Mouse (Mus musculus) lung, postnatal 36 days (tissue): ENCODE results near the gene Fyn.

Experiments
- DNase-seq: peaks from one replicate; pipeline ENCODE4 v3.0.0; 2022; ENCODE audit warnings: mixed read lengths

Gene Fyn

DNA sequence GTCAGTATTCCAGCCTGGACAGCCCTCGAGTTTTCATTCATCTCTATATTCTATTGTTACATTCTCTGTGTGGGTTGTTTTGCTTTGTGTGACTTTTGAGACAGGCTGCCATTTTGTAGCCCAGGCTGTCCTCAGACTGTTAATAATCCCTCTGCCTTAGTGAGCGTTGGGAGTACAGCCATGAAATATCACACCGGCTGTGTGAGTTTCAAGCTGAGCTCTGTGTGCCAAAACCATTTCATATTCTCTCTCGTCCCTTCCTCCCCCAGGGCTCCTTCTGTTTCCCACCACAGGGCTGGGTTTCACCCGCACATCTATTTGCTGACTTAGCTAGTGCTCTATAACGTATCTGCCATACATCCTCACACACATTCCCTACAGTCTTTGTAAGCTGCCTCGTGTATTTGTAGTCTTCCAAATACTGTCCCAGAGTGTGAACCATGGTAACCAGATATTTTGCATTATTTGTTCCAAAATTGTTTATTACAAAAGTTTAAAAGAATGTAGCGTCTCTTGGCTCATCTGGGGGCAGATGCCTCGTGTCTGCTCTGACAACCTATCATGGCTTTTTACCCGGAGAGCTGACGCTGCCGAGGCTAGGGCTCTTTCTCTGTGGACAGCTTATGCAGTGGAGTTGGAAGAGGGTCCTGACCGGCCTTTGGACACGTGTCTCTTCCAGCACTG is 144.1 kb downstream of the Fyn start:
- no peak for DNase-seq

DNA sequence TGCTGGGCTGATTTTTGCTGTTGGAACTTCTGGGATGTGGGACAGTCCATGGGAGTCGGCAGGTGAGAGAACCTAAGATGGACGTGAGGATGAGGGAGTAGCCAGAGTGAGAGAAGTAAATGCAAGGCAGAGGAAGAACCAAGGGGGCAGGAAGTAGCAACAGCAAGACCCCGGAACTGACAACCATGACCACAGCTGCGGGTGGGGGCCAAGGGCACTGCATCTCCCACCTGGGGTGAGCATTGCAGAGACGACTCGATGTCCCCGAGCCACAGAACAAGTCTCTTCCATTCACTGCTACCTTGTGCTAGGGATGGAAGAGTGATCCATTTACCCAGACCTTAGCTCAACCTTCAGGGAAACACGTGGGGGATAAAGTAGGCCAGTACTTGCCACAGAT is 146.3 kb downstream of the Fyn start:
- no peak for DNase-seq

DNA sequence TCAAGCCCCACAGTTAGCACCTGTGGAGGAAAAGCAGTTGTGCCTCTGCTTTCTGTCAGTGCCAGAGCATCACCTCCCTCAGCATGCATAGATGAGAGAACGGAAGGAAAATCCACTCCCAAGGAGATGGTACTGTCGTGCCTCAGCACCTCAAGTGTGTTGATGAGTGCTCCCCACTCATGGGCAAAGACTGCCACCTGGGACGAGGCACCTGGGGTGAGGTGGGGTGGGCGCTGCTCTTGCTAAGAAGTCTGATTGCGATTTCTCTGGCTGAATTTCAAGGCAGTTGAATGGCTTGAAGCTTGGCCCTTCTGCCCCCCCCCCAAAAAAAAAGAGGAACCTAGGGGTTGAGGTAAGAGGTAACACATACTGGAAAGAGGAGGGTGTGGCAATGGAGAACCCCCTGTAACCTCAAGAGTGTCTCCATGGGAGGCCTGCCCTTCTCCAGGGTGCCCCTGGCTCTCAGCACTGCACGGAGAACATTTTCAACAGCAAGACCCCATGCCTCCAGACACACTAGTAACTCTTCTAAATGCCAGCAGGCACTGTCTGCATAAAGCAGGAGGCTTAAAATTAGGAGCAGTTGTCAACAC is 148.0 kb downstream of the Fyn start:
- no peak for DNase-seq

DNA sequence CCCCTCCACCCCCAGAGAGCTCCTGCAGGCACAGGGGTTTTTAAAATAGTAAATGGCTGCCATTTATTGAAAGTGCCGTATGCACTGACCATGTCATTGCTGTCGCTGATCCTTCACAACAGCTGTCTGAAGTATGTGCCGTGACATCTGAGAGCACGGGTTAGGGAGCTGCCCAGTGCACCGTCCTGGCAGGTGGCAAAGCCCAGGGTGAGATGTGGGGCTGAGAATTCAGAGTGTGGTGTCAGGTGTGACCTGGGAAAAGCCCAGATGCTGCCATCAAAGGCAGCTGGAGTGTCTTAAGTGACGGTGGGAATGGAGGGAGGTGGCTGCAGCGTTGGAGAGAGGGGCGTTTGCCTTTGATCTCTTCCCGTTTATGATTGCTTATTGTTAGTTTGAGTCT is 148.7 kb downstream of the Fyn start:
- DNase-seq, result no peak

DNA sequence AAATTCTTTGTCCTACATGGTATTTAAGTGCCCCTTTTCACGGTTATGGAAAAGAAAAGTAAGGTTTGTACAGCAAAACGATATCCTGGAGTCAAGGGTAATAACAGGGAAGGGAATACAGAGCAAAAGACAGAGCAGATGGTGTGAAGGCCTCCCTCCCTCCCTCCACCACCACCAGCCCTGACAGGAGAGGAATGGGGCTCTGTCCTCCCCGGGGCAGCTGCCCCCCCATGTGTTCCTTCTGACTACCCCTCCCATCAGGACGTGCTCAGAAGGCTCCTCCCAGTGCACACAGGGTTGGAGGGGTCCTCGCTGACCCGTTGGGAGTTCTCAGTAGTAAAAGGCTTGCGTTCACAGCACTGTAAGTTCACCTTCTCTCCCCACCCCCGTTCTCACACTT is 149.6 kb downstream of the Fyn start:
- DNase-seq, result no peak

DNA sequence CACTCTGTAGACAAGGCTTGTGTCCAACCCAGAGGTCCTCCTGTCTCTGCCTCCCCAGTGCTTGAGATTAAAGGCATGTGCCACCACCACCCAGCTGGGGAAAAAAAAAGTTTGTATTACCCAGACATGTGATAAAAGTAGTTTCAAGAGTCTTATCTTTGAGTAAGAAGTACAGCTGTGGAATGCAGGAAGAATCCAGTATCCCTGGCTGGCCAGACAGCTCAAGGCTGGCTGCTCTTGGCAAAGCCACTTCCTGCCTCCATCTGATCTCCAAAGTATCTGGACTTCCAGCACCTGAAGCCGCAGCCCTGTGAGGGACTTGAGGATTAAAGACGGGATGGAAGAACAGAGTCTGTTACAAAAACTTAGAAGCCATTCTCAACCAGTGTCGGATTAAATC is 150.2 kb downstream of the Fyn start:
- DNase-seq, result no peak

DNA sequence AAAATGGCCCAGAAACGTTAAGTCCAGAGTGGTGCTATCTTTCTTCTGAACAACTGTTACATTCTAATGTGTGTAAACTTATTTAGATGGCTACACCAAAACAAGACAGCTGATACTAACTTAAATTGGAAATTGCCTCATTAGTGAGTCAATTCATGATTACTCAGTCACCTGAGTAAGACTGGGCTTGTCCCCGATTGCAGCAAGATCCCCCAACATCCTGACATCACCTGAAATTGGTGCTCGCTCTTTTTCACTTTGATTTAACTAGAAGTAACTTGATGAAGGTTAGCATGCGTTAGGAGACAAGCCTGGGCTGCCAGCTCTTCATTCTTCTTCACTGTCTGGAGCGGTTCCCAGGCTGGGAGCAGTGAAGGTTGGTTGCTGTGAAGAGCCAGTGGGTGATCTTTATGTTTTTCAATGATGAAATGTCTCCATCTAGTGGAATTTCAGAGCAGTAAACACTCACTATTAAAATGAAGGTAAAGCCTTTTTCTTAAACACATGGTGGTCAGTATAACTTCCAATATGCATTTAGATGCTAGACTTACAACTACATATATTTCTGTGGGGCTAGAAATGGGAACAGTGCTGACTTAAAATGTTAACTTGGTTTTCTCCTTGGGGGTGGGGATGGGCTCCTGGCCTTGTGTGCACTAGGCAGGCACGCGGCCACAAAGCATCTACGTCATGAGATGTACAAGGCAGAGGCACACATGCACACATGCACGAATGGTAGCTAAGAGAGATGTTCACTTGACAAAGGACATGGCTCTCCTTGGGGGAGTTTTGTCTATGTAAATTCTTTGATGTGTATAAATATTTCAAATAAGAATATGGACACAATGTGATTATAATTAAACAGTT is 151.7 kb downstream of the Fyn start:
- peak; percentile 75 for DNase-seq

DNA sequence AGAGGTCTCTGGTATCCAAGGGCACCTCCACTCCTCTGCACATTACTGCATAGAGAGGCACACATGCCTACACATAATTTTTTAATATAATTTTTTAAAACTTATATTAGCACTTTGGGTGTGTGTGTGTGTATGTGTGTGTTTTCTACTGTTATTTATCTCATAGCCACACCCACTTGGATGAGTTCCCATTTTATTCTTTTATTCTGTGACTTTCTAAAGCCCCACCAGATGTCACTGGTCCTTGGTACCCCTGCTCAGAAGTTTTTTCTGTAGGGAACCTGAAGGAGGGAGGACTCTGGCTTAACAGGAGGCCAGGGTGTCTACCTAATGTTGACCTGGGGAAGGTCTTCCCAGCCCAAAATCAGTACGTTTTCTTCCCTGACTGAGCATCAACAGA is 152.7 kb downstream of the Fyn start:
- DNase-seq, result no peak

DNA sequence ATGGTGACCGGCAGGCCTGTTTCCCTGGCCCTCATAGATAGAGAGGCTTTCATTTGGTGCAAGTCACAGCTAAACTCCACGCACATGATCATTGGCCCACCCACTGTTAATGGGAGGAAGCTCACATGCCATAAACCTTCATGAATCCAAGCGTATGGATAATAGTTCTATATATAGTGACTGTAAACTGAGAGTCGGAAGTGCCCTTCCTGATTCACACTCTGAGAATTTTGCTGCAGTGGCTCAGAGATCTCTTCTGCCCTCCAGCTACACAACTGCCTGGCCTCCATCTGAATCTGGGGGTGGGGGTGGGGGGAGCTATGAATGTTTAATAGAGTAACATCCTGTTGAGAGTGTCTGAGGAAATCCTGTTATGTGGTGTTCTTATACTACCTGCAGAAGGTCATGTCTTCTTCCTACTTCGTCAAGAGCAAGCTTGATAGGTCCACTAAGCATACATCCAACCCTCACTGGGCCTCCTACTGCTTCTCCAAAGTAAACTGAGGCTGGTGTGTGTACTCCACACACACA is 153.3 kb downstream of the Fyn start:
- no peak for DNase-seq

DNA sequence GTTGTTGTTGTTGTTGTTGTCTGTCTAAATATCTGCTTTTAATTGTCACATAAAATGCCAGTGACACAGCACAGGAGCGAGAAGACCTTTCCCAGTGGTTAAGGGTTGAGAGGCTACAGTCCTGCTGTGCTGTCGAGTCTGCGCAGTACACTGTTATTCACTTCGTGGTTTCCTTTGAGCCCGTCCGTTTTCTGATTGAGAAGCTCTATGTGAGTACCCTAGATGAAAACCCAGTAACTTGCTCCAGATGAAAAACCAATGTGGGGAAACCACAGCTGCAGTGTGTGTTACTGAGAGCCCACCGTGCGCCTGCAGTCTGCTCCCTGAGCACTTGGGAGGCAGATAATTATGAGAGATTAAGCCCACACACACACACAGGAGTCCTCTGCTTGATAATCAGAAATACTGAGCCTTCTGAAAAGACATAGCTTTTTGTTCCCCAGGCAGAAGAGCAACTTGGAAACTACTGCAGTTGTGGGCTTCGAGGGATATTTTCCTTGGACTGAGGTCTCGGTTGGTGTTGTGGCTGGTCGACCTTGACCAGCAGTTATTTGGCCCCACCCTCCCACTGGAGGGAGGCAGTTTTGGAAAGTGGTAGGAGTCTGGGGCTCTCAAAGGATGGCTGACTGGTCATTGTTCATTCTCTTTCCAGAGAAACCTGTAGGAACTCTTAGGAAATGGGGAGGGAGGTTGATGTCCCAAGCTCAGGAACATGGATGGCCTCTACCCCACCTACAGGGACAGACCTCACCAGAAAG is 154.4 kb downstream of the Fyn start:
- no peak for DNase-seq

DNA sequence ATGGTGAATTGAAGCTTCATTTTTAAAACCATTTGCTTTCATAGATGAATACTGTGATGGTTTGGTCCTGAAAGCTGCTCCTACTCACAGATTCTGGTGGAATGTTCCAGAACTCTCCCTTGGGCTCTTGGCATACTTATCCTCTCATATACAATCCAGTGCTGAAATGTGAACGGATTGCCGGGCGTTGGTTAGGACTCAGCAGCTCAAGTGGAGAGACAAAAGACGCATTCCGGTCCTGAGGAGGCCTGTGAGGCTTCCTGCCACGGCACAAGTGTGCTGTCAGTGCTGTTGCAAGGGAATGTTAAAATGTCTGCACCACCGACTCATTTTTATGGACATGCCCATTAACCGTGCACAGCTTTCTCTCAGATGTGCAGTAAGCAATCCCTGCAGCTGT is 155.7 kb downstream of the Fyn start:
- DNase-seq, result no peak

DNA sequence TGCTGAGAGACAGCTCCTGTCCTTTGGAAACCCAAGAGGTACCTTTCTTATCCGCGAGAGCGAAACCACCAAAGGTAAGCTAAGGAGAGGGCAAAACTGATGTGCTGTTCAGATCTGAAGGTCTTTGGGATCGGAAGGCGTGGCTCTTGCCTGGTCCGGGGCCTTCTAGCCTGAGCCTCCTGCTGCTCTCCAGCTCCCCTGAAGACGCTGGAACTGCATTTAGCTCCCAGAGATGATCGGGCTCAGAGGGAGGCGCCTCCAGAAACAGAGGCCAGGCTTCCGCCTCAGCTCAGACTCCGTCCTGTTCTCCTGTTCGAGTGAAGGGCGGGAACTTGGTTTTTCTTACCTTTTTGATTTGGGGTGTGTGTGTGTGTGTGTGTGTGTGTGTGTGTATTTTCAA is 156.8 kb downstream of the Fyn start:
- no peak for DNase-seq

DNA sequence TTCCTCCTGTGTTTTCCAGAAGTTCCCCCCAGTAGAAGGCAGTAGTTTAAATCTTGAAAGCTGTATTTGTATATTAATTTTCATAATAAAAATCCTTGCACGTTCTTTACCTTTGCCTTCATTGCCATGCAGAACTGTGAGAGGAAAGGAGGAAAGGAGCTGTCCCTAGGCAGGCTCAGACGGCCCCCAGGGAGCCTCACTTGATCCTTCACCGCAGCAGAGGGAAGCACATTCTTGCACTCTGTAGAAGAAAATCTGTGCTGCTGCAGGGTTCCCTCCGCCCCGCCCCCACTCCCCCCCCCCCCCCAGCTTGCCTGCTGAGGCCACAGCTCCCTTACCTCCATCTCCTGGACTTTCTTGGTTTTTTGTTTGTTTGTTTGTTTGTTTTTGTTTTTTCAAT is 158.5 kb downstream of the Fyn start:
- DNase-seq, result no peak

DNA sequence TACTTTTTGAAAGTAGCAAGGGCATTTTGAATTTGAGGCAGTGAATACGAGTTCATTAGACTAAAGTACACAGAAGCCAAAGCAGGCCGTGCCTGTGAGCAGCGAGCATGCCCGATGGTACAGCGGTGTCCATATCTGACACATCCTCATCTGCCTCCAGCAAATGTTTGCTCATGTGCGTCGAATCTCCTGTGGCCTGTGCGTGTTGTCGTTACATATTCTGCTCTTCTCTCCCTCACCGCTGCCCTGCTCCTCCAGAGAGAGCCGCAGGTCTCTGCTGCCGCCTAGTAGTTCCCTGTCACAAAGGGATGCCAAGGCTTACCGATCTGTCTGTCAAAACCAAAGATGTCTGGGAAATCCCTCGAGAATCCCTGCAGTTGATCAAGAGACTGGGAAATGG is 160.5 kb downstream of the Fyn start:
- DNase-seq, result no peak

DNA sequence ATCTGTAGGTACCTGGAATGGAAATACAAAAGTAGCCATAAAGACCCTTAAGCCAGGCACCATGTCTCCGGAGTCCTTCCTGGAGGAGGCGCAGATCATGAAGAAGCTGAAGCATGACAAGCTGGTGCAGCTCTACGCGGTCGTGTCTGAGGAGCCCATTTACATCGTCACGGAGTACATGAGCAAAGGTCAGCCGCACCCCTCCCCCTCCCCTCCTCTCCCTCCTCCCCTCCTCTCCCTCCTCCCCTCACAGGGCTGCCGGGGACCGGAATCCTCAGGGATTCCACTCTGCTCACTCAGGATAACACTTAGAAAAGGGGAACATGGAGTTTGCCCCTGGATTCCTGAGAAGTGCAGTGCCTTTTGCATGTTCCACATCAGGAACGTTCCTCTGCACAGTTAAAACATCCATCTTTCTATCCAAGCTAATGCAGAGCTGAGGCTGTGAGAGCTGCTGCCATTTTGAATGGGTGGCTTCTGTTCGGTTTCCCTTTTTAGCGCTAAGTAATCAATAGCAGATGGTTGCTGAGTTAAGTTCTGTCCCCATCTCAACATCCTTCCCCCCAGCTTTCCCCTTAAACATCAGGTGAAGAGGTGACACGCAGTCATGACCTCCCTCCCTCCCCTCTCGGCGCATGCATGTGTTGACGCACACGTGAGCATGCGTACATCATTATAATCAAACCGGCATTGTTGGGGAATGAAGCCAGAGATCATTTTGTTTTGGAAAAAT is 163.5 kb downstream of the Fyn start:
- DNase-seq, result no peak

DNA sequence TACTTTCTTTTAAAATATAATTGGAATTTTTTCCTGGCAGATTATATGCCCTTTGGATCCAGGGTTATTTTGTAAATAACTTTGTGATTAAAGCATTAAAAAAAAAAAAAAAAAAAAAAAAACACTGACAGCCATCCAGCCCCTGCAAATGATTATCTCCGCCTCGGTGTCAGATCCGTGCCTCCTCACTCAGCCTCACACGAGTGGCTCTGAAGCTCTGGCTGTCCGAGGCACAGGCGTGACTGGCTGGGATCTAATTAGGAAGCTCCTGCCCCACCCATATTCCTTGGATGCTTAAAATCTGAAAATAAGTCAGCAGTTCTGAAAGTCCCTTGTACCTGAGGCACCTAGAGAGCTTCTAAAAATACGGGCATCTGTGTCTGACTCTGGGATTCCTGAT is 164.2 kb downstream of the Fyn start:
- DNase-seq, result no peak

DNA sequence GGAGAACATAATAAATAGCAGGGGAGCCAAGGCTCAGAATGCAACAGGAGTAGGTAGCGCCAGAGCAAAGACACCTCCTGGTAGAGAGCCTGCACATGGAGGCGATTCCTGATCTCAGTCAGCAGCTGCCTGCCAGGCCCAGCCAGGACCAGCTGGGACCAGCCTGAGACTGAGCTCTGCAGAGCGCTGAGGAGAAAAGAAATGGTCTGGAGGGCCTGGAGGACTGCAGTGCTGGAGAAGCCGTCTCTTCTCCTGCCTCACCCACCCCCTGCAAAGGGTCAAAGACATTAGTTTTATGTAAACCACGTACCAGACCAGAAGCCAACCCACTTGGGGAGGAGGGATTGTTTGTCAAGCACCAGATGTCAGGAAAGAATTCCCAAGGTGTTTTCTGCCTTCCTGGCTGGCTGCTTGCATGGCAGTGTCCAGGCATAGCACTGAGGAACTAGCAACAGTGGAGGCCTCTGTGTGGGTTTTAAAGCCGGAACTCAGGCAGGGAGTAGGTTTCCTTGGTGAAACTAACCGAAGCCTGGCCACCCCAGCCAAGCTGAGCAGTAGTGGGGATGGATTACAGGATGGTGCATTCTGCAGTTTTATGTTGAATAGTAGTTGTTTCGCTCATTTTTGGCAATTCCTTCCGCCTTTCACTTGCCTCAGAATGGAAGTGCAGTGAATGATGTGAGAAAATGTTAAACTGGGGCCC is 165.8 kb downstream of the Fyn start:
- peak; percentile 46 for DNase-seq

DNA sequence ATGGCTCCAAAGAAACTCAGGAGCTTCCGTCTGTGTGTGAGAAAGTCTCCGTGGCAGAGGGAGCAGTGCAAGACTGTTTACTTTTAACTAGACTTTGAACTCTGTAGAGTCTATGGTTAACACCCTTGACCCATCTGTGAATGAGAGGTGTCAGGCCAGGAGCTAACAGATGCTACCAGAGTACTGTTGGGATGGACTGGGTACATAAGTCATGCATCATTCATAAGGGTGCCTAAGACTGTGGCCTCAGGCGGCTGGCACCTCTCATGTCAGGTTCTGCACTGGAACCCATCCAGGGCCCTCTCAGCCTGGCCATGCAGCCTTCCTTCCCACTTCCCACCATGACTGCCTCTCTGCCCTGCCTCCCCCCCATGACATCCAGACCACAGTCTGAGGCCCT is 166.7 kb downstream of the Fyn start:
- DNase-seq, result no peak

DNA sequence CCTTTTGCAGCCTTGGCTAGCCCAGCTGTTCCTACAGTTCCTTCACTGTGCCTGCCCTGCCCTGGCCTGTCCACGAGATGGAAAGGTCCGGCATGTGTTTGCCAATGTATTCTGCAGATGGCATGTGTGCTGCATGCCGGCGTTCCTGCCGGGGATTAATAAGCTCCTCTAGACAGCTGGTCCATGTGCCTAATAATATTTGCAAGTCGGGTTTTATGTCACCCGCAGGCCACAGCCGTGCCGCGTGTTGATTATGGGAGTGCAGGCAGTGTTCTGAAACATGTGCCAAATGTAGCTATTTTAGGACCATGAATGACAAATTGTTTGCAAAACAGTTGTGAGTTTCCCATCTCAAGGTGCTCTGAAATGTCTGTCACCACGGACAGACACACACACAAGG is 167.6 kb downstream of the Fyn start:
- DNase-seq, result peak; percentile 49

DNA sequence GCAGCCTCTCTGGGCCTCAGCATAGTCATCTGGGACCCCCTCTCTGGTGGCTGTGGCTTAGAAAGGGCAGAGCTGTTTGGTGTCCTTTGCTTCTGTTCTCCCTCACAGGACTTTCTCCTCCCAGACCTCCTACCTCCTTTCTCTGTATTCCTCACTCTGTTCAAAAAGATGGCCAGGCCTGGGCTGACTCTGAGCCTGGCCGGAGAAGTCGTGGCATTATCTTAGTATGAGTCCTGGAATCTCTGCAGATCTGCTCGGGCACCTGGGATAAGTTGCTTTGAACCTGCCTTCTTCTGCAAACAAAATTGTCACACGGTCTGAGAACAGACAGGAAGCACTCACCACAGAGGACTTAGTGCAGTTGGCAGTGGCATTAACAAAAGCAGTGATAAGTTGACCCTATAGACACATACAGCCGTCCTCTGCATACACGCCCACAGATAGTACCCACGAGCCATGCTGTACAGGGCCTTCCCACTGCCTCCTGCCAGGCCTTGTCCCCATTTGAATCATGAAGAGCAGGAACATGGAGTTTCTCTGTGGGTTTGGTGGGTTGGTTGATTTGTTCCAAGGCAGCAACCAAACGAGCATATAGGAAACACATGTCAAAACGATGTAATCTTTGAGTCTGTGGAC is 171.5 kb downstream of the Fyn start:
- DNase-seq, result no peak

DNA sequence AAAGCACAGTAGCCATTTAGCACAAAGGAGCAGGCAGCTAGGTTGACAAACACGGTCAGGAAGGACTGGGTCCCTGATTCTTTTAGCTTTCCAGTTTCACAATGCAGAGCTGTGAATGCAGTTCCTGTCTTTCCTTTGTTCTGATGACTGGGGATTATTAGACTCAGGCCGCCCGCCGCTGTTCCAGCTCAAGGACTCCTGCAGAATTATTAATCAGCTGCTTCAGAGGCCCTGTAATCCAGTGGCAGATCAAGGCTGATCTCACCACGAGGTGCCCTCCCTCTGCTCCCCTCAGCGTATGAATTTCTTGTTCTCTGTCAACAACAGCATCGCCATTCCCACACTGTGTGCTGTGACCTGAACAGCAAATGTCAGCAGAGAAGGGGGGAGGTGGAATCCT is 172.3 kb downstream of the Fyn start:
- no peak for DNase-seq
